Mouse (Mus musculus) lung, postnatal 0 days (tissue): ENCODE results near the gene Eif2a.
"Not testable (repeated sequence)": the region's sequence is repeated elsewhere in the genome, so short reads cannot be mapped to it uniquely, and the experiment has no call there.

Experiments
- CTCF ChIP-seq: IDR thresholded peaks from 2 replicates; pipeline ENCODE4 v1.5.1; 2016; ENCODE audit warnings: antibody characterized with exemption, mild to moderate bottlenecking
- EP300 ChIP-seq: IDR thresholded peaks from 2 replicates; pipeline ENCODE4 v1.6.1; 2016; ENCODE audit warnings: antibody characterized with exemption, mild to moderate bottlenecking, control low read depth

DNA sequence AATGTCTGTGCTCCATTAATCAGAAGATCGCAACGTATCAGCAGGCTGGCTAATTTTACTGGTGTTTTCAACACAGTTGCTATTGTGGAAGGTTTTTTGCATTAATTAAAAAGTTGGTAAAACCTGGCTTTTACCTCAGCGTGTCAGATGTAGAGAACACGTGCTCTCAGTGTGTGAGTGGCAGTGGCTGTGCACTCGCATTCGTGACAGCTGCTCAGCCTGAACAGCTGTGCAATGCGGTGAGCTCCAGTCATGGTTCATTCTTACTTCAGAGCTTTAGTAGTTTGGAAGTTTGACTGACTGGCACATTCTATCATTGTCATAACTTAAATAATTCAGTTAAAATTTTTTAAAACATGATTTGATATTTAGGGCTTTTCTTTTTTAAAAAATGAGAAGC lies 67.0 kb downstream of the Eif2a start:
- TF ChIP-seq EP300, CTCF: not testable (repeated sequence)
